In genomic region chr6:57824422-57825258, GRCm38 (mm10) we compare ENCODE assay signal across 8 mouse cellular contexts. TPM values are rescaled to one million over a fixed set of nuclear protein-coding genes. Genes with fewer than 3 reads are reported as not detected.
DNase-seq lines count a peak whose midpoint lies in the region; ATAC-seq and TF ChIP-seq lines count a peak whose summit lies in the region.

Gene Vopp1 (minus strand): TSS chr6:57825159.

- peak; percentile 38 for DNase-seq in adrenal gland, adult 8-10 months
- DNase-seq in embryo, embryonic 9.5 days (ENCODE audit: extremely low spot score) = peak; percentile 79
- DNase-seq in gonadal fat pad, adult 2 months (ENCODE audit: low read depth) = no peak
- peak; percentile 76 for DNase-seq in left cerebral cortex, postnatal 4 days
- peak; percentile 98 for DNase-seq in midbrain, embryonic 11.5 days (ENCODE audit: low spot score, missing footprints)
- DNase-seq in right cerebral cortex, postnatal 4 days = peak; percentile 76
- peak; percentile 55 for DNase-seq in yolk sac, embryonic 10.5 days (ENCODE audit: low spot score)

- peak within 1 kb of the TSS; percentile 85 for H3K9ac ChIP-seq in intestine, postnatal 0 days (ENCODE audit: low read depth, low read length)
- peak within 1 kb of the TSS; percentile 98 for H3K9ac ChIP-seq in midbrain, embryonic 11.5 days (ENCODE audit: low read length)

- peak; percentile 89 for ATAC-seq in intestine, postnatal 0 days
- peak; percentile 91 for ATAC-seq in midbrain, embryonic 11.5 days (ENCODE audit: low FRiP score)

- peak within 1 kb of the TSS; percentile 85 for H3K4me2 ChIP-seq in intestine, postnatal 0 days (replicated peaks; ENCODE audit: low read depth)
- peak within 1 kb of the TSS; percentile 73 for H3K4me2 ChIP-seq in midbrain, embryonic 11.5 days

- no peaks in the 10 kb centered on the region for H3K9me3 ChIP-seq in intestine, postnatal 0 days (ENCODE audit: control insufficient read depth)
- H3K9me3 ChIP-seq in midbrain, embryonic 11.5 days (ENCODE audit: control insufficient read depth, low read length) = no peaks in the 10 kb centered on the region

- H3K27ac ChIP-seq in intestine, postnatal 0 days (ENCODE audit: low read depth, low read length) = peak within 1 kb of the TSS; percentile 88
- peak within 1 kb of the TSS; percentile 83 for H3K27ac ChIP-seq in midbrain, embryonic 11.5 days (ENCODE audit: low read depth, low read length)

- peak; percentile 50 for TF ChIP-seq CTCF in intestine, postnatal 0 days (IDR thresholded peaks at IDR 0.05; ENCODE audit: low read depth)

- no peaks in the 10 kb centered on the region for H3K4me1 ChIP-seq in intestine, postnatal 0 days (replicated peaks; ENCODE audit: control insufficient read depth, insufficient read depth, low read length)
- peaks cover 3% of the 10 kb centered on the region for H3K4me1 ChIP-seq in midbrain, embryonic 11.5 days (ENCODE audit: control insufficient read depth, insufficient read depth, low read length)

- H3K36me3 ChIP-seq in intestine, postnatal 0 days (ENCODE audit: control insufficient read depth, insufficient read depth) = no peaks in the 10 kb centered on the region
- no peaks in the 10 kb centered on the region for H3K36me3 ChIP-seq in midbrain, embryonic 11.5 days (ENCODE audit: control insufficient read depth, insufficient read depth, low read length)

- WGBS in intestine, postnatal 0 days = under 1% methylated on average over 86 of the region's 87 CpGs
- WGBS in midbrain, embryonic 11.5 days = under 1% methylated on average over 80 of the region's 87 CpGs

- no peaks in the 10 kb centered on the region for H3K27me3 ChIP-seq in intestine, postnatal 0 days (replicated peaks; ENCODE audit: control insufficient read depth, insufficient read depth, low read length)
- H3K27me3 ChIP-seq in midbrain, embryonic 11.5 days (ENCODE audit: control insufficient read depth, insufficient read depth, low read length) = peaks cover 2% of the 10 kb centered on the region; the same call in 1 of the 2 replicates

- intact Hi-C loops in left cerebral cortex, postnatal 4 days (cut with DNase I) = loop anchor here (10.0 kb wide), 1 partner anchor 120 kb away; the partner anchor contains the start of gene Lancl2

- H3K4me3 ChIP-seq in intestine, postnatal 0 days (ENCODE audit: low read depth, low read length) = peak within 1 kb of the TSS; percentile 94
- H3K4me3 ChIP-seq in midbrain, embryonic 11.5 days (ENCODE audit: low read depth, low read length) = peak within 1 kb of the TSS; percentile 81

RNA-seq across cellular contexts. Expression of gene Vopp1, which starts in this region (rescaled TPM):
- 10 to 100 TPM; 16.8 to 21.4 (median 17.2) TPM for total RNA-seq in adrenal gland, adult 8-10 months (2022)
- 10.6 and 12.9 TPM in 2 replicates for polyA plus RNA-seq in gonadal fat pad, adult 2 months (2012; rRNA removed)
- polyA plus RNA-seq in intestine, postnatal 0 days (2015; fragmentation: Nextera tagmentation; extraction: Ambion mirVana) = 11.2 and 11.9 TPM in 2 replicates
- 100 to 1,000 TPM; 139 to 148 TPM for total RNA-seq in left cerebral cortex, postnatal 4 days (2021)
- 61.1 and 71.1 TPM in 2 replicates for polyA plus RNA-seq in midbrain, embryonic 11.5 days (2014; fragmentation: Nextera tagmentation; extraction: Ambion mirVana)

Comparison
In these comparisons a context has a peak if more than half of its experiments do, and no peak if none do; other contexts are left out.
1. RNA of gene Vopp1 (total RNA-seq): 139 to 148 TPM in left cerebral cortex, postnatal 4 days; 16.8 to 21.4 TPM in adrenal gland, adult 8-10 months; every median in the first group is over 4 times any median in the second.